Mouse (Mus musculus): ENCODE measurements around the gene Csrnp3. TPM values are rescaled to one million over a fixed set of nuclear protein-coding genes. Genes with fewer than 3 reads are reported as not detected.

The Csrnp3 gene
- total and polyA plus RNA-seq, 2 experiments, result not detected

DNA sequence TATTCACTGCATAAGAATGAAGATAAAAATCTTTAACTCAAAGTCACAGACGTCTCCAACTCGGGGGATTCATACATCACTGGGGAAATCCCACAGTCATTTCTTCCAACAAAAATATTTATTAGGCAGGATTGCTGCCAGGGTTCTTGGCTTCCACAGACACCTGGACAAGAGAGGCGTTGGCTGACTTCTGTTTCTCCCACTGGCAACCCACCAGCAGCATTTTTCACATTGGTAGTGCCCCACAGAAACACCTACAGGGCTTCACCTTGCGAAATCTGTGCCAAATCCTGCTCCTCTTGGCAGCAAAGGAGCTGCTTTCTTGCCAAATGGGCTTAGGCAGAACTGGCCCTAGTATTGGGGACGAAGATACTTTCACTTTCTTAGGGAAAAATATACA, 94.8 kb downstream of the Csrnp3 start:
- no peaks in the 10 kb centered on the region for H3K27me3 ChIP-seq (ENCODE audit: control insufficient read depth, insufficient read depth, low read length)
- H3K4me1 ChIP-seq (ENCODE audit: control insufficient read depth, insufficient read depth, low read length), result no peaks in the 10 kb centered on the region; the same call in 1 of the 2 replicates
- no peak for TF ChIP-seq POLR2A (IDR thresholded peaks at IDR 0.05; ENCODE audit: extremely low read depth, insufficient read depth, low read length)
- TF ChIP-seq CTCF (IDR thresholded peaks at IDR 0.05; ENCODE audit: low read depth, low read length), result no peak
- no peaks in the 10 kb centered on the region for H3K36me3 ChIP-seq (ENCODE audit: control insufficient read depth, insufficient read depth, low read length)
- H3K27ac ChIP-seq (replicated peaks; ENCODE audit: insufficient read depth, low read depth, low read length), result no peak overlapping the region
- H3K79me2 ChIP-seq (ENCODE audit: control insufficient read depth, insufficient read depth, low read length), result no peaks in the 10 kb centered on the region
- 37% methylated on average over 5 of the region's 5 CpGs for WGBS
- H3K4me3 ChIP-seq (ENCODE audit: insufficient read depth, low read depth, low read length), result no peak overlapping the region
- DNase-seq (ENCODE audit: extremely low read depth, low read depth, low spot score), result peak; percentile 45
- H3K9ac ChIP-seq (ENCODE audit: low read depth, low read length), result no peak overlapping the region

DNA sequence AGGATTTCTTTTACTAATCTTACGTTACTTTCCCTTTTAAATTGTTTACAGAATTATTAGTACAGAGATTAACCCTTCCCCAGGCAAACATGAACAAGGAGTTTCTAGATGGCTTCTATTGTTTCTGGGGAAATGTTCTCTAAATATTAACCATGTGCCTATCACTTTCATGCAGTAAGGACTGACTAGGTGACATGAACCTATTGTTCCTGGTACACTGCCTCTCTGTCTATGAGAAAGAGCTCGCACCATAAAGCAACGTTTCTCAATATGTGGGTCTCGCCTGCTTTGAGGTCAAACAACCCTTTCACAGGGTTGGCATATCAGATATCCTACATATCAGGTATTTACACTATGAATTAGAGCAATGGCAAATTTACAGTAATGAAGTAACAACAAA, 96.8 kb downstream of the Csrnp3 start:
- no peaks in the 10 kb centered on the region for H3K36me3 ChIP-seq (ENCODE audit: control insufficient read depth, insufficient read depth, low read length)
- H3K9ac ChIP-seq (ENCODE audit: low read depth, low read length), result no peak overlapping the region
- TF ChIP-seq POLR2A (IDR thresholded peaks at IDR 0.05; ENCODE audit: extremely low read depth, insufficient read depth, low read length), result no peak
- TF ChIP-seq CTCF (IDR thresholded peaks at IDR 0.05; ENCODE audit: low read depth, low read length), result no peak
- no peaks in the 10 kb centered on the region for H3K27me3 ChIP-seq (ENCODE audit: control insufficient read depth, insufficient read depth, low read length)
- 78% methylated on average over 4 of the region's 4 CpGs for WGBS
- no peaks in the 10 kb centered on the region for H3K79me2 ChIP-seq (ENCODE audit: control insufficient read depth, insufficient read depth, low read length)
- no peak overlapping the region for H3K27ac ChIP-seq (replicated peaks; ENCODE audit: insufficient read depth, low read depth, low read length)
- no peak overlapping the region for H3K4me3 ChIP-seq (ENCODE audit: insufficient read depth, low read depth, low read length)
- DNase-seq (ENCODE audit: extremely low read depth, low read depth, low spot score), result no peak
- no peaks in the 10 kb centered on the region; the same call in 1 of the 2 replicates for H3K4me1 ChIP-seq (ENCODE audit: control insufficient read depth, insufficient read depth, low read length)

DNA sequence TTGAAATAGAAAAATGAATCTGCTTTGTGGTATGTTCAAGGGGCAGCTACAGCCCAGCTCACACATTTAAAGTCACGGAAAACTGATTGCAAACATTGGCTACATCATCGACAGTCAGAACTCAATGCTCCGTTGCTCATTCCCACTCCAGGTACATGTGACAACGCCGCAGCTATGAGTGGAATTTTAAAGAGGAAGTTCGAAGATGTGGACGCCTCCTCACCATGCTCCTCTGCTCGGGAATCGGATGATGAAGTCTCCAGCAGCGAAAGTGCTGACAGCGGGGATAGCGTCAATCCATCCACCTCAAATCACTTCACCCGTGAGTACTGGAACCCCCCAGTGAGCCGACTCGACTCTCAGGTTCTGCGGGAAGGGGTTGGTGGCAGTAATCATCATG, 103.2 kb downstream of the Csrnp3 start:
- Histone ChIP-seq H3K4me3 (ENCODE audit: insufficient read depth, low read depth, low read length) (no peak overlapping the region), H3K79me2 (ENCODE audit: control insufficient read depth, insufficient read depth, low read length) (no peaks in the 10 kb centered on the region), H3K36me3 (ENCODE audit: control insufficient read depth, insufficient read depth, low read length) (no peaks in the 10 kb centered on the region), H3K4me1 (ENCODE audit: control insufficient read depth, insufficient read depth, low read length) (no peaks in the 10 kb centered on the region), H3K9ac (ENCODE audit: low read depth, low read length) (no peak overlapping the region), H3K27ac (replicated peaks; ENCODE audit: insufficient read depth, low read depth, low read length) (no peak overlapping the region), H3K27me3 (ENCODE audit: control insufficient read depth, insufficient read depth, low read length) (no peaks in the 10 kb centered on the region)
- 90% methylated on average over 16 of the region's 16 CpGs for WGBS
- no peak for DNase-seq (ENCODE audit: extremely low read depth, low read depth, low spot score)
- TF ChIP-seq POLR2A (IDR thresholded peaks at IDR 0.05; ENCODE audit: extremely low read depth, insufficient read depth, low read length) (no peak), CTCF (IDR thresholded peaks at IDR 0.05; ENCODE audit: low read depth, low read length) (no peak)

DNA sequence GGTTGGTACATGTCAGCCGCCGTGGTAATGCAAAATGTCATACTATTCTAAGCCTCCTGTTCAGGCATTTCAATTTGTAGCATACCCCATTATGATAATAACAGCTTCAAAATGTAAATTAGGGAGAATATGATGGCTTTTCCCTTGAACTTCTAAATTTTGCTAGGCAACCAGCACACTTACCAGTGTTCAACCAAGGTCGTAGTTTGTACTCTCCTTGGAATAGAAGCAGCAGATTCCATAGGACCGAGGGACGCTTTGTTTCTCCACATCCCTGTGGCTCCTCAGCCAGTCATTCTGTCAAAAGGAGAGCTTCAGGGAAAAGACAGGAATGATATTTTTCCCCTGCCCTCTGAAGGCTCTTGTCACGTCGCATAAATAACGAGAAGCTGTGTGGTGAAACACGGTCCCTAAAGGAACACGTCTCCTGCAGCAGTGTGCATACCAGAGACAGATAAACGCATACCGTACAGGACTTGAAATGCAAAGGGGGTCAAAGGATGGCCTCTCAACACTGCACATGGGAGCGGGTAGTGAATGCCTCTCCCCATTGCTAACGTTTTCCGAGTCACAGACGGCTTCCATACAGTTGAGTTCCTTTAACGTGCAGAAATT, 108.3 kb downstream of the Csrnp3 start:
- no peaks in the 10 kb centered on the region for H3K79me2 ChIP-seq (ENCODE audit: control insufficient read depth, insufficient read depth, low read length)
- no peak for TF ChIP-seq POLR2A (IDR thresholded peaks at IDR 0.05; ENCODE audit: extremely low read depth, insufficient read depth, low read length)
- no peaks in the 10 kb centered on the region for H3K27me3 ChIP-seq (ENCODE audit: control insufficient read depth, insufficient read depth, low read length)
- H3K36me3 ChIP-seq (ENCODE audit: control insufficient read depth, insufficient read depth, low read length), result no peaks in the 10 kb centered on the region
- H3K27ac ChIP-seq (replicated peaks; ENCODE audit: insufficient read depth, low read depth, low read length), result no peak overlapping the region
- H3K4me1 ChIP-seq (ENCODE audit: control insufficient read depth, insufficient read depth, low read length), result no peaks in the 10 kb centered on the region
- WGBS, result 85% methylated on average over 17 of the region's 17 CpGs
- DNase-seq (ENCODE audit: extremely low read depth, low read depth, low spot score), result no peak
- no peak overlapping the region for H3K4me3 ChIP-seq (ENCODE audit: insufficient read depth, low read depth, low read length)
- H3K9ac ChIP-seq (ENCODE audit: low read depth, low read length), result no peak overlapping the region

DNA sequence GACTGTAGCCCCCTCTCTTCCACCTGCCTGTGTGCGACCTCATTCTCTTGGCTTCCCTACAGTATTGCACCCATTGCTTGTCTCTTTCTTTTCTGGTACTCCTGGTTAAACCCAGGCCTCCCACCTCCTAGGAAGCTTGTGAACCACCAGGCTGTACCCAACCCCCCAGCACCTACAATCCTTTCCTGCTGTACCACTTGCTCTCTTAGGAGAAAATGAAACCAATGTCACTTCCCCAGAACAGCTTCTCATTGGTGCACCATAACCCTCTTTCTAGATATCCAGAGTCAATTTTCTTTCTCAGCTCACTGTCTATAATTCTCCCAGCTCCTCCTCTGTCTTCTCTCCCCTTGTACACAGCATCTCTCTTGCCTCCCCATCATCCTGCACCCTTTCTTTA, 110.2 kb downstream of the Csrnp3 start:
- DNase-seq (ENCODE audit: extremely low read depth, low read depth, low spot score), result no peak
- no peak for TF ChIP-seq CTCF (IDR thresholded peaks at IDR 0.05; ENCODE audit: low read depth, low read length)
- TF ChIP-seq POLR2A (IDR thresholded peaks at IDR 0.05; ENCODE audit: extremely low read depth, insufficient read depth, low read length), result no peak
- Histone ChIP-seq H3K79me2 (ENCODE audit: control insufficient read depth, insufficient read depth, low read length) (no peaks in the 10 kb centered on the region), H3K4me1 (ENCODE audit: control insufficient read depth, insufficient read depth, low read length) (no peaks in the 10 kb centered on the region), H3K9ac (ENCODE audit: low read depth, low read length) (no peak overlapping the region), H3K4me3 (ENCODE audit: insufficient read depth, low read depth, low read length) (no peak overlapping the region), H3K27ac (replicated peaks; ENCODE audit: insufficient read depth, low read depth, low read length) (no peak overlapping the region), H3K27me3 (ENCODE audit: control insufficient read depth, insufficient read depth, low read length) (no peaks in the 10 kb centered on the region), H3K36me3 (ENCODE audit: control insufficient read depth, insufficient read depth, low read length) (no peaks in the 10 kb centered on the region)
- 88% methylated on average over 1 of the region's 1 CpGs for WGBS

DNA sequence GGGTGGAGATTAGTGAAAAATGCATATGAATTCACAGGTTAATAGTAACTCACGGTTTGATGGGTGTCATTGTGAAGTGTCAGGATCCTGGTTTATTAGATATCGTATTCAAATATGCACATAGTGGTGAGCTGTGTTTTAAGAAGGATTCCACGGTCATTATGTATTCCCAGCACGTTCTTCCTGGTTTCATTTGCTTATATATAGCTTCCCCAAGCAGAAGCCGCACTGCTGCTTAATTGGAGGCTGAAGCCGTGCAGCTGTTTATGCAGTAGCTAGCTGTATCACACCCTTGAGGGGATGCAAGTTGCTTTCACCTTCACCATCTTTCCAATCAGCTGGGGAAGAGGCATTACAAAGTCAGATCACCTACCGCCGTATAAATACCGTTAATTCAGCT, 111.2 kb downstream of the Csrnp3 start:
- no peaks in the 10 kb centered on the region for H3K36me3 ChIP-seq (ENCODE audit: control insufficient read depth, insufficient read depth, low read length)
- 88% methylated on average over 9 of the region's 9 CpGs for WGBS
- no peak overlapping the region for H3K27ac ChIP-seq (replicated peaks; ENCODE audit: insufficient read depth, low read depth, low read length)

More for the DNA sequence above, 111.2 kb downstream of the Csrnp3 start:
- Histone ChIP-seq H3K27me3 (ENCODE audit: control insufficient read depth, insufficient read depth, low read length) (no peaks in the 10 kb centered on the region), H3K4me3 (ENCODE audit: insufficient read depth, low read depth, low read length) (no peak overlapping the region), H3K79me2 (ENCODE audit: control insufficient read depth, insufficient read depth, low read length) (no peaks in the 10 kb centered on the region), H3K4me1 (ENCODE audit: control insufficient read depth, insufficient read depth, low read length) (no peaks in the 10 kb centered on the region), H3K9ac (ENCODE audit: low read depth, low read length) (no peak overlapping the region)
- TF ChIP-seq CTCF (IDR thresholded peaks at IDR 0.05; ENCODE audit: low read depth, low read length), result no peak
- TF ChIP-seq POLR2A (IDR thresholded peaks at IDR 0.05; ENCODE audit: extremely low read depth, insufficient read depth, low read length), result no peak
- DNase-seq (ENCODE audit: extremely low read depth, low read depth, low spot score), result no peak
